Mouse (Mus musculus) forebrain, embryonic 10.5 days (tissue): ENCODE measurements around the gene Ankrd22. TPM values are rescaled to one million over a fixed set of nuclear protein-coding genes. Genes with fewer than 3 reads are reported as not detected.
"Not testable (repeated sequence)": the region's sequence is repeated elsewhere in the genome, so short reads cannot be mapped to it uniquely, and the experiment has no call there.

Experiments
- DNase-seq: peaks from one replicate; pipeline ENCODE4 v3.0.0-alpha.2; 2017; ENCODE audit warnings: low spot score; ENCODE audit errors: extremely low spot score
- H3K27ac ChIP-seq: fragments of 300-500 bp; sonication (generic); 2 replicates; pipeline ENCODE4 v1.5.1; 2016; ENCODE audit warnings: mild to moderate bottlenecking
- H3K27me3 ChIP-seq: fragments of 300-500 bp; sonication (generic); 2 replicates; pipeline ENCODE4 v1.6.1; 2016; ENCODE audit warnings: mild to moderate bottlenecking; ENCODE audit not compliant: poor library complexity, severe bottlenecking
- H3K36me3 ChIP-seq: fragments of 300-500 bp; sonication (generic); replicated peaks from 2 replicates; pipeline ENCODE4 v1.6.1; 2016; ENCODE audit warnings: mild to moderate bottlenecking, moderate library complexity
- H3K4me1 ChIP-seq: fragments of 300-500 bp; sonication (generic); 2 replicates; pipeline ENCODE4 v1.6.1; 2016
- H3K4me3 ChIP-seq: fragments of 300-500 bp; sonication (generic); 2 replicates; pipeline ENCODE4 v1.5.1; 2016; ENCODE audit warnings: mild to moderate bottlenecking, moderate library complexity
- H3K9me3 ChIP-seq: fragments of 300-500 bp; sonication (generic); 2 replicates; pipeline ENCODE4 v1.6.1; 2016; ENCODE audit warnings: mild to moderate bottlenecking, moderate library complexity
- WGBS: fragments of 180-500 bp; shearing (Covaris S2); methylation state at CpG from one replicate; pipeline ENCODE4 v1.1.7; 2016; 5-methylcytosine and 5-hydroxymethylcytosine counted together
- polyA plus RNA-seq: library from polyadenylated mRNA; unstranded; fragments of >200 nt; fragmentation: Nextera tagmentation; extraction: Ambion mirVana; gene quantifications from 2 replicates; pipeline ENCODE4 v1.2.1, GENCODE M21; 2016

The Ankrd22 gene
- 0.05 and 0.14 TPM in 2 replicates for polyA plus RNA-seq

DNA sequence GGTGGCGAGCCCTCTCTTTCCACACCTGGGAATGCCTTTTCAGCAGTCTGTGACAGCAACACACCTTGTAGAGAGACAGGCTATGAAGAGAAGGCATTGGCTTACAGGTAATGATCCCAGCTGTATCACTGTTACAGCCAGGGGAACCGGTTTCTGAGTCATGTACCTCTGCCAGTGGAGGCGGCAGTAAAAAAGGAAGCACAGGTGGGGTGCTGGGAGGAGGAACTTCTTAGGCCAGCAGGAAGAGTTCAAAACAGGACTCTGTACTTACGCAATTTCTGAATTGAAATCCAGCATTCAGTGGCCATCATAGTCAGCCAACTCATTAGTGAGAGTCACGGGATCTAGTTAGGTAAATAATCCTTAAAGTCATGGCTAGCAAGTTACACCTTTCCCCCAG, at the start of gene Ankrd22:
Gene Ankrd22 (minus strand): TSS at position 163 of the 400 bp plus-strand sequence.
- Histone ChIP-seq H3K9me3 (no peaks in the 10 kb centered on the region), H3K27me3 (no peaks in the 10 kb centered on the region), H3K4me1 (0 out of 2 replicates have a peak, but pooled peaks cover 4% of the 10 kb centered on the region), H3K27ac (no peak within 1 kb of the TSS), H3K36me3 (no peaks in the 10 kb centered on the region), H3K4me3 (no peak within 1 kb of the TSS)
- WGBS: 83% methylated on average over 5 of the region's 5 CpGs
- no peak for DNase-seq

DNA sequence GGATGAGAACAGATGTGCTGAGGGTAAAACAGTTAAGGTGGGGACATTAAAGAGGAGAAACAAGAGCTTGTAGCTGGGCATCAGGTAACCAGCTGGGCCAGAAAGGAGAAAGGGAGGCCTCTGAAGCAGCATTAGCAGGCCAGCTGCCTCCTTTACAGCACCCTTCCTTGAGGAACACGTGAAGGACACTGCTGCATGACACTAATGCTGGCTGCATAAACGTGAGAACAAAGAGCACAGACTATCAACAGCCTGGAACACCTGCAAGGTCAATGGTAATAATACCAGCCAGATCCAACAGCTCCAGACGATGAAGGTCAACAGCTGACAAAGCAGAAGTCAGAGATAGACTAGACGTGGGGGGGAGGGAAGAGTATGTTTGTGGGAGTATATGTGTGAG, 48.3 kb upstream of the Ankrd22 start:
- Histone ChIP-seq H3K9me3 (no peaks in the 10 kb centered on the region), H3K4me3 (no peak overlapping the region), H3K4me1 (no peaks in the 10 kb centered on the region), H3K27ac (no peak overlapping the region), H3K36me3 (no peaks in the 10 kb centered on the region), H3K27me3 (no peaks in the 10 kb centered on the region)
- DNase-seq: no peak
- whole genome bisulfite sequencing: 78% methylated on average over 4 of the region's 4 CpGs

GRCm38 (mm10) chr19:34213251-34213645, 47.4 kb upstream of the Ankrd22 start:
- no peaks in the 10 kb centered on the region for H3K36me3 ChIP-seq
- no peaks in the 10 kb centered on the region for H3K9me3 ChIP-seq
- H3K27me3 ChIP-seq: no peaks in the 10 kb centered on the region
- no peaks in the 10 kb centered on the region for H3K4me1 ChIP-seq
- H3K4me3 ChIP-seq: no peak overlapping the region
- H3K27ac ChIP-seq: no peak overlapping the region
- no peak for DNase-seq

- H3K9me3 ChIP-seq: no peaks in the 10 kb centered on the region
- H3K27me3 ChIP-seq: no peaks in the 10 kb centered on the region
- no peak for DNase-seq
- H3K27ac ChIP-seq: no peak overlapping the region
- no peak overlapping the region for H3K4me3 ChIP-seq
- no peaks in the 10 kb centered on the region for H3K4me1 ChIP-seq
- no peaks in the 10 kb centered on the region for H3K36me3 ChIP-seq
- 93% methylated on average over 12 of the region's 12 CpGs for WGBS
Observed at GRCm38 (mm10) chr19:34212489-34213250, 46.8 kb upstream of the Ankrd22 start.

- H3K27ac ChIP-seq: no peak overlapping the region
- no peaks in the 10 kb centered on the region for H3K4me1 ChIP-seq
- no peaks in the 10 kb centered on the region for H3K27me3 ChIP-seq
- no peak overlapping the region for H3K4me3 ChIP-seq
- 66% methylated on average over 2 of the region's 2 CpGs for WGBS
- no peaks in the 10 kb centered on the region for H3K9me3 ChIP-seq
- H3K36me3 ChIP-seq: no peaks in the 10 kb centered on the region
- DNase-seq: no peak
Observed at GRCm38 (mm10) chr19:34210841-34211240, 45.0 kb upstream of the Ankrd22 start.

DNA sequence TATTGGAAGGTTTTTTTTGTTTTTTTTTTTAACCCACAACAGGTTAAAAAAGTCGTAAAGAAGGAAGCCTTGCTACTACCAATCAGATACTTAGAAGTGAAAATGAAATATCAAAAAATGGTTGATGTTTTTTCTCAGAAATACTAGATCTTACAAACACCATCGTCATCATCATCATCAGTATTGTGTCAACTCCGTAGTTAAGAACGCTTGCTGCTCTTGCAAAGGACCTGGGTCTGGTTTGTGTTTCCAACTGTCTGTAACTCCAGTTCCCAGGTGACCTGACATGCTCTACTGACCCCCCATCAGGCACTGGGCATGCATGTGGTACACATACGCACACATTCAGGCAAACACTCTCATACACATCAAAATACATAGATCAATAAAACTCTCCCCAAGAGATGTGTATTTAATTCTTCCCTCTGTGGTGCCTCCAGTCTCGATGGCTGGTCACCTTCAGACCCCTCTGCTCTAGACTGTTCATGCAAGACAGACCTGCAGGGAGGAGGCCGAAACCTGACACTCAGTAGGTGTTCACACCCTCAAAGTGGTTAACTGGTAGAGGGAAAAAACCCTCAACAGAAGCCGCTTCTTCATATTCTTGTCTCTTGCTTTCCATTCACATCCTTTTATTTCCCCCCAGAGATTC, 44.2 kb upstream of the Ankrd22 start:
- Histone ChIP-seq H3K9me3 (no peaks in the 10 kb centered on the region), H3K4me3 (no peak overlapping the region), H3K27me3 (no peaks in the 10 kb centered on the region), H3K36me3 (no peaks in the 10 kb centered on the region), H3K27ac (no peak overlapping the region), H3K4me1 (no peaks in the 10 kb centered on the region)
- WGBS: 90% methylated on average over 8 of the region's 8 CpGs
- DNase-seq: no peak

- H3K27me3 ChIP-seq: no peaks in the 10 kb centered on the region
- H3K9me3 ChIP-seq: no peaks in the 10 kb centered on the region
- 87% methylated on average over 3 of the region's 3 CpGs for WGBS
- no peaks in the 10 kb centered on the region for H3K36me3 ChIP-seq
- DNase-seq: no peak
- H3K4me1 ChIP-seq: no peaks in the 10 kb centered on the region
- H3K4me3 ChIP-seq: no peak overlapping the region
- no peak overlapping the region for H3K27ac ChIP-seq
Observed at GRCm38 (mm10) chr19:34209031-34209430, 43.2 kb upstream of the Ankrd22 start.

DNA sequence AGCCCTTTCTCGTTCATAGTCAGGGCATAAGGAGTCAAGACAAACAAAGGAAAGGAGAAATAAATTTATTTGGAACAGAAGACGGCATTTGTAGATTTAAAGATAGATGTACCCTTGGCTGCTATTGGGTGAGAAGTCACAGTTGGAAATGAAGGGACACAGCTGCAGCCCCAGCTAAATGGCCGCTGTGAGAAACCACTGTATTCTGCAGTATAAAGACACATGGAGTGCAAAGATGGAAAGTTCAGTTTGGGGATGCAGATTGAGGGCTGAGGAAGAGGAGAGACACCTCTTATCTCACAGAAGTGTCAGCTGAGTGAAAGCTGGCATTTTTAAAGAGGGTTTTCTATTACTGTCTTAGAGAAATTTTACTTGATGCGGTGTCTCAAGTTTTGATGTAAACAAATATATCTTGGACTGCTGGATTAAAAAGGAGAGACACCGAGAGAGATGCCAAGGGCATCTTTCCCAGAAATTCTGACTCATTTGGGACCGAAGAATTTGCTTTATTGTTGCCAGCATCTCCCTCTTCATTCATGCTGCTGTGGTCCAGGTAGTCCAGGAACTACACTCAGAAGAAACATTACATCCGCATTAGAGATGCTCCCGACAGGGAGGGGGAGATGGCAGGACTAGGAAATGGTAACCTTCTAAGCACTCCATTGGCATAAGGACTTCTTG, 41.0 kb upstream of the Ankrd22 start:
- no peak overlapping the region for H3K4me3 ChIP-seq
- 90% methylated on average over 8 of the region's 8 CpGs for WGBS

DNA sequence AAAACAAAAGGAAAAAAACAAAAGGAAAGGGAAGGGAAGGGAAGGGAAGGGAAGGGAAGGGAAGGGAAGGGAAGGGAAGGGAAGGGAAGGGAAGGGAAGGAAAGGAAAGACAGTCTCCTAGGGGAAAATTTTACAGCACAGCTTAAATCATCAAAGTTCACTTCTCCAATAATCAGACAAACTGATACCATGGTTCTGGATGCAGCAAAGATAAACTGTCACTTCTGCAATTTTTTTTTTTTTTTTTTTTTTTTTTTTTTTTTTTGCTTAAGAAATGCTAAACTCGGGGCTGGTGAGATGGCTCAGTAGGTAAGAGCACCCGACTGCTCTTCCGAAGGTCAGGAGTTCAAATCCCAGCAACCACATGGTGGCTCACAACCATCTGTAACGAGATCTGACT, 40.3 kb upstream of the Ankrd22 start:
- not testable (repeated sequence) for H3K27me3 ChIP-seq, H3K4me3 ChIP-seq, H3K4me1 ChIP-seq, H3K9me3 ChIP-seq, DNase-seq, H3K36me3 ChIP-seq, H3K27ac ChIP-seq
- WGBS: 73% methylated on average over 4 of the region's 4 CpGs

More for the DNA sequence above, 41.0 kb upstream of the Ankrd22 start:
- H3K27ac ChIP-seq: no peak overlapping the region
- H3K9me3 ChIP-seq: no peaks in the 10 kb centered on the region
- H3K27me3 ChIP-seq: no peaks in the 10 kb centered on the region
- H3K36me3 ChIP-seq: no peaks in the 10 kb centered on the region
- no peak for DNase-seq
- H3K4me1 ChIP-seq: no peaks in the 10 kb centered on the region

- Histone ChIP-seq H3K36me3 (no peaks in the 10 kb centered on the region), H3K27me3 (no peaks in the 10 kb centered on the region), H3K4me3 (no peak overlapping the region), H3K27ac (no peak overlapping the region), H3K9me3 (no peaks in the 10 kb centered on the region), H3K4me1 (no peaks in the 10 kb centered on the region)
- WGBS: 82% methylated on average over 2 of the region's 2 CpGs
- no peak for DNase-seq
Observed at GRCm38 (mm10) chr19:34202668-34203067, 36.8 kb upstream of the Ankrd22 start.

GRCm38 (mm10) chr19:34199488-34199887, 33.6 kb upstream of the Ankrd22 start:
- H3K36me3 ChIP-seq: no peaks in the 10 kb centered on the region
- WGBS: 65% methylated on average over 2 of the region's 2 CpGs
- H3K4me3 ChIP-seq: no peak overlapping the region
- no peak overlapping the region for H3K27ac ChIP-seq
- DNase-seq: no peak
- no peaks in the 10 kb centered on the region for H3K9me3 ChIP-seq
- H3K27me3 ChIP-seq: peaks cover under 1% of the 10 kb centered on the region; the same call in 1 of the 2 replicates
- H3K4me1 ChIP-seq: no peaks in the 10 kb centered on the region

- DNase-seq: no peak
- no peaks in the 10 kb centered on the region for H3K9me3 ChIP-seq
- WGBS: 89% methylated on average over 4 of the region's 4 CpGs
- no peaks in the 10 kb centered on the region for H3K4me1 ChIP-seq
- no peak overlapping the region for H3K4me3 ChIP-seq
- no peak overlapping the region for H3K27ac ChIP-seq
- H3K27me3 ChIP-seq: peaks cover 6% of the 10 kb centered on the region; the same call in 1 of the 2 replicates
- H3K36me3 ChIP-seq: no peaks in the 10 kb centered on the region
Observed at GRCm38 (mm10) chr19:34198901-34199300, 33.0 kb upstream of the Ankrd22 start.

GRCm38 (mm10) chr19:34198066-34198465, 32.2 kb upstream of the Ankrd22 start:
- no peak overlapping the region for H3K4me3 ChIP-seq
- no peak overlapping the region for H3K27ac ChIP-seq
- 92% methylated on average over 1 of the region's 1 CpGs for WGBS
- H3K9me3 ChIP-seq: no peaks in the 10 kb centered on the region
- H3K36me3 ChIP-seq: no peaks in the 10 kb centered on the region
- H3K4me1 ChIP-seq: 0 out of 2 replicates have a peak, but pooled peaks cover 6% of the 10 kb centered on the region
- no peak for DNase-seq
- peaks cover 11% of the 10 kb centered on the region for H3K27me3 ChIP-seq
